Mouse (Mus musculus): ENCODE measurements around the gene Psat1. TPM values are rescaled to one million over a fixed set of nuclear protein-coding genes. Genes with fewer than 3 reads are reported as not detected.

The Psat1 gene
- total RNA-seq (2014; fragmentation: Nextera tagmentation) = 91.8 and 95.8 TPM in 2 replicates
- total RNA-seq (2017) = 104 and 128 TPM in 2 replicates

GRCm38 (mm10) chr19:15947237-15947636 is at the start of gene Psat1:
TSS of gene Psat1 (minus strand) at chr19:15947337.
- no peak for ATAC-seq (replicated peaks; ENCODE audit: poor library complexity, severe bottlenecking)

DNA sequence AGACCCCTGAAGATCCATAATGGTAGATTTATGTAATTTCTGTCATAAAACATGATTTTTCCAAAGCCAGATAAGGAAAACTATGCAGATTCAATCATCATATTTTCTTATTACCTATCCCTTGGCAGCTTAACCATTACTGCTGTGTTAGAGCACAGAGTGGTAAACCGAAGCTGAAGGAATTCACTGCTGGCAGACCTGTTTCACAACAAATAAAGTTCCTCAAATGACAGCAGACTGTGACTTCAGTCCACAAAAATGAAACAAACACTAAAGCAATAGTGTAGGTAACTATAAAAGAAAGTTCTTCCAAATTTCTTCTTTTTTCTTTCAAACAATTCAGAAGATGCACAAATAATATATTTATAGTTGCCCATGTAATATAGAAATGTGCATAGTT is 43.0 kb upstream of the Psat1 start:
- ATAC-seq (replicated peaks; ENCODE audit: poor library complexity, severe bottlenecking) = peak; percentile 59

- ATAC-seq (replicated peaks; ENCODE audit: poor library complexity, severe bottlenecking) = no peak; the same call in 1 of the 2 replicates
These were observed 38.1 kb upstream of the Psat1 start for GRCm38 (mm10) chr19:15985172-15985713.

DNA sequence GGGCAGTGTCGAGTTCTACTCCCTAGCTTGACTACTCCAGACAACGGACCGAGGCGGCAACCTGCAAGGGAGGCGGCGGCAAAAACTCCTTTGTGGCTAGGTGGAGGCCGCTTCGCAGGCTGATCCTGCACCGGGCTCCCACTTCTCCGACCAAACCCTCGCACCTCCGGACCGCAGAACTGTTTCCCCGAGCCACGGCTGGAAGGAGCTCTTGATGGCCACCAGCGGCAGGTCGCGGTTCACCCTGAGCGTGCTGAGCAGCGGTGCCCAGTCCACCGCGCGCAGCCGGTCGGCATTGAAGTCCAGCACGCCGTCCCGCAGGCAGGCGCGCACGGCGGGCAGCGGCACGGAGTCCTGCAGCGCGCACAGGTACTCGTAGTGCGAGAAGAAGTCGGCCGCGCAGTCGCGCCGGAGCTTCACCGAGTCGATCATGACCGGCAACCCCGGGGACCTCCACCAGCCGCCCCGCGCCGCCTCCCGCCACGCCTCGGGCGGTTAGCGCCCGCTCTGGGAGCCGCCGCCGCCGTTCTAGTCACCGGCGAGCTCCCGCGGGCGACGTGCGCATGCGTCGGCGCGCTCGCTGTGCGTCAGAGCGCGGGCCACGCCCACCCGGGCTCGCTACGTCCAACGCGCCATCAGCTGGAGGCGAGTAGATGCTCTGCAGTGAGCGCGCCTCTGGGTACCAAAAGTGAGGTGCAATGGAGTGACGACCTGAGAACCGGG is 37.5 kb upstream of the Psat1 start, which contains the start of gene Cep78:
TSS of gene Cep78 (minus strand) at position 541 of the 723 bp plus-strand sequence.
- ATAC-seq (replicated peaks; ENCODE audit: poor library complexity, severe bottlenecking) = peak; percentile 89

- ATAC-seq (replicated peaks; ENCODE audit: poor library complexity, severe bottlenecking) = no peak
These were observed 36.7 kb upstream of the Psat1 start for GRCm38 (mm10) chr19:15983739-15984344.

DNA sequence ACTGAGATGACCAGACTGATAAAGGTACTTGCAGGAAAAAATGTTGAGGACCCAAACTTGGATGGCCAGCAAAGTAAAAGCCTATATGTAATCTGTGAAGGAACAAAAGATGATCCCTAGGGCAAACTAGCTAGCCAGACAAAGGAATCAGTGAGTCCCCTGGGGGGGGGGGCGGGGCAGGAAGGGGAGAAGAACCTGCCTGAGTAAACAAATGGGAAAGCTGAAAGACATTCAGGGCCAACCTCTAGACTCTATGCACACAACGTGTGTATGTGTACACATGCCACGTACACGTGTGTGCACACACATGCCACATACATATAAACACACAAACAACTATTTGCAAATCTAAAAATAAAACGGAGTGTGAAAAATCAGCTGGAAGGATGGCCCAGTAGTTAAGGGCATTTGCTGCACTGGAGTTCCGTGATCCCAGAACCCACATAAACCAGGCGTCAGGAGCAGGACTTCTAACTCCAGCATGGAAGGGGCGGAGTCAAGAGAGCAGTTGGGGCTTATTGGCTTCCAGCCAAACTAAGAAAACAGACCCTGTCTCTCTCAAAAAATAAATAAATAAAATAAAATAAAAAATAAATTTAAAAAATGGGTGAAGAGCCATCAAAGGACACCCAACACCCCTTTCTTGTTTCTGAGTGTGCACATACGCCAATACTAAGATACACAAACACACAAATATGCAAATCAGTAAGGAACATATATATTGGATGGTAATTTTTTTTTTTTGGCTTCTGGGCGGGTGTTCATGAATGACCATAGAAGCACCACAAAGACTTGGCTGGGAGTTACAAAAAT is 36.0 kb upstream of the Psat1 start:
- ATAC-seq (replicated peaks; ENCODE audit: poor library complexity, severe bottlenecking) = no peak

DNA sequence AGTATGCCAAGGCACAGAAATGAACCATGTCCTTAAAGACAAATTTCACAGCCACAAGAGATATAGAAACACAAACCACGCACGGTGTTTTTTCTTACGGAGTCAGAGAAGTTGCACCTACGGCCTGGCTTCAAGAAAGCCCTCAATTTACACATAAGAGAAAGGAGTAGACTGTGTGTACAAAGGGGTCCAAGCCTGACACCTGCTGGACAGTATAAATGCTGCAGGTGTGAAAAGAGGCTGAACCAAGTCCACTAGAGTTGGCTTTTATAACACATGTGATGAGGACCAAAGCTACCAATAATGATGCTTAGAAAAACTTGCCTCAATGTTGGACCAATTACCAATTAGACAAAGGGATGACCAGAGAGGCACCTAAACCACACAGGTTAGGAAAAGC is 34.7 kb upstream of the Psat1 start:
- ATAC-seq (replicated peaks; ENCODE audit: poor library complexity, severe bottlenecking) = peak; percentile 68

DNA sequence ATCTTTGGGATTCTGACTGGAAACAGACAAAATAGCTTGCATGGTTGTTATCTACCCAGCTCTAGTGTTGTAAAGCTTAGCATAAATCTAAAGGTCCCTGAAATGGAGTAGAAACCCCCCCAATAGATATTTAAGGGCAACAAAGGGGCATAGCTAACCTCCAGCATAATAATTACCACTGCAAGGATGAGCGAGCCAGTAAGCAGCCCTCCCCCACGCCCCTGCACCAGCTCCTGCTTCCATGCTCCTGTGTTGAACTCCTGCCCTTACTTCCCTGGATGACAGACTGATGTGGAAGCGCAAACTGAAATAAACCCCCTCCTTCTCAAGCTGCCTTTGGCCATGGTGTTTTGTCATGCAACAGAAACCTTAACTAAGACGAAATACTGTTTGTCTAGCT is 26.2 kb upstream of the Psat1 start:
- ATAC-seq (replicated peaks; ENCODE audit: poor library complexity, severe bottlenecking) = no peak

DNA sequence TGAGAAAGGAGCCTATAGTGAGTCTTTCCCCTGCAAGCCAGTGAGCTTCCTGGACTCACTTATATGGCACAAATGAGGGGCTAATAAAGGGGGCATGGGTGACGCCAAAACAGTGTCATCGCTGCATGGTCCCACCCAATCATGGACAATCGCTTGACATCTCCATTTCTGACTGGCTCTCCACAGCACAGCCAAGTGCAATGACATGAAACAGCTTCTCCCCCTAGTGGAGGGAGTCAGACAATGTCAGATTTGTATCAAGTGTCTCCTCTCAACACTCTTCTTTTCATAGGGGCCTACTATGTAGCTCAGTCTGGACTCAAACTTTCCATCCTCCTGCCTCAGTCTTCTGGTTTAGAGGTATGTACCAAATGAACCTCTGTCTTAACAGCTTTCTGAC is 17.9 kb upstream of the Psat1 start:
- ATAC-seq (replicated peaks; ENCODE audit: poor library complexity, severe bottlenecking) = peak; percentile 88

- no peak for ATAC-seq (replicated peaks; ENCODE audit: poor library complexity, severe bottlenecking)
These were observed 17.4 kb upstream of the Psat1 start for GRCm38 (mm10) chr19:15964533-15964932.

- no peak for ATAC-seq (replicated peaks; ENCODE audit: poor library complexity, severe bottlenecking)
These were observed 16.0 kb upstream of the Psat1 start for GRCm38 (mm10) chr19:15963011-15963695.

- peak; percentile 9; the same call in 1 of the 2 replicates for ATAC-seq (replicated peaks; ENCODE audit: poor library complexity, severe bottlenecking)
These were observed 15.2 kb upstream of the Psat1 start for GRCm38 (mm10) chr19:15962313-15962712.

GRCm38 (mm10) chr19:15950225-15950624 is 3.1 kb upstream of the Psat1 start:
- ATAC-seq (replicated peaks; ENCODE audit: poor library complexity, severe bottlenecking) = no peak

DNA sequence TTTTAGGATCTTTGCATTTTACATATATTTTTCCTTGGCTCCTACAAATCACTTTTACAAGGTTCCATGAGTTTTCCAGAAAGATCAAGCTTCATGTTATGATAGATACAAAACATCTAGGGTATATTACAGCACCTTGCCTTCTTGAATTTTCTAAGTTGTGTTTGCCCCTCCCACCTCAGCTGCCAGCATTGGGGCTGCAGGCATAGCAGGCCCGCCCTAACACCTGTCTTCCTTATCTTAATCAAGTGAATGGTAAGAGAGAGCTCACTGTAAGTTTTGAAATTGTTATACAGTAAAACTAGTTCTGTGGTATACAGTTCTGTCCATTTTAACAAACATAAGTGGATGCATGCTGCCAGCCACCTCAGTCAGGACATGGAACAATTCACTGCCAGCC is 1.7 kb upstream of the Psat1 start:
- no peak for ATAC-seq (replicated peaks; ENCODE audit: poor library complexity, severe bottlenecking)

- no peak for ATAC-seq (replicated peaks; ENCODE audit: poor library complexity, severe bottlenecking)
These were observed 1.3 kb upstream of the Psat1 start for GRCm38 (mm10) chr19:15948426-15948825.

- ATAC-seq (replicated peaks; ENCODE audit: poor library complexity, severe bottlenecking) = no peak
These were observed 474 bp downstream of the Psat1 start for GRCm38 (mm10) chr19:15946663-15947062.

GRCm38 (mm10) chr19:15943117-15943423 is 4.1 kb downstream of the Psat1 start:
- no peak for ATAC-seq (replicated peaks; ENCODE audit: poor library complexity, severe bottlenecking)

DNA sequence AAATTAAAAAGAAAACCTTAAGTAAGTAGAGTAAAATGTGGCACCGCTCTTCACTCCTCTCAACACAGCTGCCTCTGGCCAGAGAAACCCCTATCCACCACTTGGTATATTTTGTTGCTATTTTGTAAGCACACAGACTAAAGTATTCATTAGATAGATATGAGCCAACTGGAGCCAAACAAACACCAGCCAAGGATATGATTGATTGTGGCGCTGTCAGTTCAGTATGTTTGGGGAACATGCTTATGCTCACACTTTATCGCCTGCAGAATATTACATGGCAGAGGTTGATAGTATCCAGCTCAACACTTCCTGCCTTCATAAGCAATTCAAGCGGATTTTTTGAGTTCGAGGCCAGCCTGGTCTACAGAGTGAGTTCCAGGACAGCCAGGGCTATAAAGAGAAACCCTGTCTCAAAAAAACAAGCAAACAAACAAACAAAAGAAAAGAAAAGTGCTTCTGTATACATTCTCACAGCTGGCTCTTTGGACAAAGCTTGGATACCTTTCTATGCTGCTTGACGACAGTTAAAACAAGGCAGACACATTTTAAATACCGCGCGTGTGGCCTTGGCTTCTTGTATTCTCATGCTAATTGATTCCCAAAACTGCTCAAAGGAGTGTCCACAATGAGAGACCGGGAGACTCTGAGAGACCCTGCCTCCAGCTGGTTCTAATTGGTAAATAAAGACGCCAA is 4.6 kb downstream of the Psat1 start:
- no peak for ATAC-seq (replicated peaks; ENCODE audit: poor library complexity, severe bottlenecking)

- ATAC-seq (replicated peaks; ENCODE audit: poor library complexity, severe bottlenecking) = no peak
These were observed 5.7 kb downstream of the Psat1 start for GRCm38 (mm10) chr19:15941399-15941798.

GRCm38 (mm10) chr19:15925719-15926045 is 21.5 kb downstream of the Psat1 start:
- ATAC-seq (replicated peaks; ENCODE audit: poor library complexity, severe bottlenecking) = no peak
